Mouse (Mus musculus) olfactory bulb, adult 2 months (tissue): ENCODE measurements at regions not wholly inside any gene's neighbourhood (a gene's known extent, or its start where the extent isn't known, plus 50 kb on each side); places are given as distances from the start of the nearest gene placed in this dataset.

ENCODE experiments used
- CTCF ChIP-seq: fragments of 200-500 bp; IDR thresholded peaks from 2 replicates; pipeline ENCODE4 v1.5.1; 2012; ENCODE audit warnings: low read depth, mild to moderate bottlenecking, low read length, moderate library complexity; ENCODE audit not compliant: insufficient read depth
- POLR2A ChIP-seq: fragments of 200-500 bp; IDR thresholded peaks from 2 replicates; pipeline ENCODE4 v1.6.1; 2012; ENCODE audit warnings: mild to moderate bottlenecking, low read depth, low read length, moderate library complexity; ENCODE audit not compliant: insufficient read depth

GRCm38 (mm10) chr10:117556851-117557542, 72.3 kb upstream of the Cpm start:
- TF ChIP-seq CTCF (no peak), POLR2A (no peak)
